Mouse (Mus musculus): Measurements from ENCODE around the gene Fgfr2. TPM values are rescaled to one million over a fixed set of nuclear protein-coding genes. Genes with fewer than 3 reads are reported as not detected.

The Fgfr2 gene
- polyA plus RNA-seq, 1 experiment from 2014 or later: 11.2 TPM

DNA sequence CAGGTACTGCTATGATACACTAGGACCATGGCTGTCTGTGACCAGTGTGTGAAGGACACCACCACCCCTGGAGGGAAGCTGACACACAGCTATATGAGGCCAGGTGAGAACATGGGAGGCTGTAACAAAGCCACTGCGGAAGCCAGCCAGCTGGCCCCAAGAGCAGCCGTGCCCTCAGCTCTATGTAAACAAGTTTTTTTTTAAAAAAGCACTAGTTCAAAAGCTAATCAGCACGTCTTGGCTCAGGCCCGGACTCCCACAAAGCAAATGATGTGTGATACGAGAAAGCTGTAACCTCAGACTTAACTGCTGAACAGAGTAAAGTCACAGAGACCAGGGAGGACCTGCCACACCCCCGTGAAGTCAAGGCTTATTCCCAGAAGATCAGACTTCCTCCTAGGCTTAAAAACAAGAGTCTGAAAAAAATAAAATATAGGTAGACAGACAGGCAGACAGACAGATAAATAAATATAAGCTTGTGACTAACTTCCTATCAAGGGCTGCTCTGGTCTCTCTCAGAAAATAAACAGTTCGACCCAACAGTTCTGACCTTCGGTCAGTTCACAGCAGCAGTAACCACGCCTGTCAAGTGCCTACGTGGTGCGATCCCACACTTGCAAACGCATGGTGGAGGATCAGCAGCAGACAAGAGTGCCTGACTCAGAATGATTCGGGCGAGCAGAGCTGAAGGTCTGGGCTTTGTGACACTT is 836.4 kb downstream of the Fgfr2 start:
- peak; percentile 90 for ATAC-seq
- WGBS (ENCODE audit: insufficient replicate concordance): 23% methylated on average over 14 of the region's 14 CpGs
- peak overlapping the region; percentile 80 for H3K27ac ChIP-seq (ENCODE audit: low read depth)

DNA sequence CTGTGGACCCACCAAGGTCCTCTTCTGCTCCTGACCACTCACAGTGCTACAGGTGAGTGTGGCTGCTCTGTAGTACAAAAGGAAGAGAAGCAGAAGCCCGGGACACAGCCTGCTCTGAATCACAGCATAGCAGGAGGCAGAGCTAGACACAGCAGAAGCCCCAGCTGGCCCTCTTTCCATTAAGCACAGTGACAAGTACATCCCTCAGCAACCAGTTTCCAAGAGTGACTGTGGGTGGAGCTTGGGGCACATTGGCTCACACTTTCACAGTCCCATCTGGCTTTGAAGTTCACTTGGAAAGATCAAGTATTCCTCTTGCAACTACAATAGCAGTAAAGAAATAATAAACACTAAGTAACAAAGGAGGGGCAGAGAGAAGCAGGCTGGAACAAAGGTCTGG is 838.4 kb downstream of the Fgfr2 start:
- Histone ChIP-seq H3K9ac (replicated peaks) (no peak overlapping the region), H3K27me3 (ENCODE audit: insufficient read depth, low read length) (no peaks in the 10 kb centered on the region), H3K36me3 (replicated peaks; ENCODE audit: insufficient read depth, low read length) (no peaks in the 10 kb centered on the region; the same call in 1 of the 2 replicates), H3K9me3 (ENCODE audit: low read length) (no peaks in the 10 kb centered on the region), H3K4me3 (ENCODE audit: low read depth, low read length) (no peak overlapping the region), H3K4me1 (ENCODE audit: insufficient read depth) (peaks cover 39% of the 10 kb centered on the region), H3K4me2 (ENCODE audit: low read depth, low read length) (no peak overlapping the region), H3K27ac (ENCODE audit: low read depth) (no peak overlapping the region)
- WGBS (ENCODE audit: insufficient replicate concordance): 28% methylated on average over 1 of the region's 1 CpGs
- TF ChIP-seq CTCF (IDR thresholded peaks at IDR 0.05; ENCODE audit: low read depth): no peak
- TF ChIP-seq EP300 (IDR thresholded peaks at IDR 0.05; ENCODE audit: low read depth): no peak
- DNase-seq: no peak
- ATAC-seq: no peak

More for the DNA sequence above, 836.4 kb downstream of the Fgfr2 start:
- Histone ChIP-seq H3K36me3 (replicated peaks; ENCODE audit: insufficient read depth, low read length) (no peaks in the 10 kb centered on the region; the same call in 1 of the 2 replicates), H3K9me3 (ENCODE audit: low read length) (no peaks in the 10 kb centered on the region), H3K4me2 (ENCODE audit: low read depth, low read length) (peak overlapping the region; percentile 13), H3K4me3 (ENCODE audit: low read depth, low read length) (no peak overlapping the region), H3K27me3 (ENCODE audit: insufficient read depth, low read length) (no peaks in the 10 kb centered on the region), H3K4me1 (ENCODE audit: insufficient read depth) (peaks cover 41% of the 10 kb centered on the region), H3K9ac (replicated peaks) (no peak overlapping the region)
- DNase-seq: peak; percentile 45
- TF ChIP-seq EP300 (IDR thresholded peaks at IDR 0.05; ENCODE audit: low read depth): no peak
- no peak for TF ChIP-seq CTCF (IDR thresholded peaks at IDR 0.05; ENCODE audit: low read depth)

DNA sequence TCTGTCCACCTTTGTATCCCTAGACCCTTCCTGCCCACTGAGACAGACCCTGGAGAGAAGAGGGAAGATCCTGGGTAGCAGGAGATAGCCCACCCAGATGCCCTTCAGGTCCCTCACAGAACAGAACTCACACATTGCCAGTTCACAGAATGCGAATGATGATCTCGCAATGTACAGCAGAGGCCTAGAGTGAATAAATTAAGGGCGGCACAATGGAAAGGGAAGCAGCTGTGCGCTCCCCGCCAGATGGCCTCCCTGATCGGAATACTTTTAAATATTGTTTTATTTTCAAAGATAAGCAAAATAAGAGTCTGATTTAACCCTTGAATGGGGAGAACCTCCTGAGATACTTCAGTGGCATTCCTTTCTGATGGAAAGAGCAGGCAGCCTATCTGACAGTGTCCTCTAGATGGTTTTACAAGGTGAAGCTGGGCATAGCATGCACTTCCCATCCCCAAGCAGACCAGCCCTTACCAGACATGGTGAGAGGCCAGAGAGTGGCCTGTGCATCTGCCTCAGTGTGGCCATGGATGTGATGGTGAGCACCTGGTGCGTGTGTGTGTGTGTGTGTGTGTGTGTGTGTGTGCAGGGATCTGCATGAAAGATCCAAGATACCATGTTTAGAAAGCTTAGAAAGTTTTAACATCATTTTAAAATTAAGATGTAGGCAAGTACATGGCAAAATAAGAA is 839.0 kb downstream of the Fgfr2 start:
- Histone ChIP-seq H3K4me1 (ENCODE audit: insufficient read depth) (peaks cover 39% of the 10 kb centered on the region), H3K9me3 (ENCODE audit: low read length) (no peaks in the 10 kb centered on the region), H3K4me3 (ENCODE audit: low read depth, low read length) (no peak overlapping the region), H3K27me3 (ENCODE audit: insufficient read depth, low read length) (no peaks in the 10 kb centered on the region), H3K36me3 (replicated peaks; ENCODE audit: insufficient read depth, low read length) (no peaks in the 10 kb centered on the region; the same call in 1 of the 2 replicates), H3K9ac (replicated peaks) (no peak overlapping the region), H3K27ac (ENCODE audit: low read depth) (no peak overlapping the region), H3K4me2 (ENCODE audit: low read depth, low read length) (no peak overlapping the region)
- 55% methylated on average over 7 of the region's 7 CpGs for WGBS (ENCODE audit: insufficient replicate concordance)
- ATAC-seq (no peak), DNase-seq (no peak)
- TF ChIP-seq EP300 (IDR thresholded peaks at IDR 0.05; ENCODE audit: low read depth) (no peak), CTCF (IDR thresholded peaks at IDR 0.05; ENCODE audit: low read depth) (no peak)

DNA sequence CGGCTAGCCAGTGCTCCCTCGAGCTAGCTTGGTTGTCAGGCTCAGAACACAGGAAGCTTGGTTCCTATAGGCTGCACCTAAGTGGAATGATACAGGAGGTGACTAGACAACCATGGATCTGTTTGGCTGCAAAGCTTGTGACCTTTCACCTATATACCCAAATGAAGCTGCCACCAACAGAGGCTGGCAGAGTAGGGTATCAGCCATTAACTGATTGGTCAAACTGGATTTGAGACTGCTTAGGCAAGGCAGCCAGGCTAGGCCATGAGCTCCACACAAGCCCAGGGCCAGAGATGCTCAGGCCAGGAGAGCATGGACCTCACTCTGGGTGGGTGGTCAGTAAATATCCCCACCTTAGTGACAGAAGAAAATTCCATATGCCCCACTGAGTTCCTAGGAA is 840.6 kb downstream of the Fgfr2 start:
- 61% methylated on average over 2 of the region's 2 CpGs for WGBS (ENCODE audit: insufficient replicate concordance)

DNA sequence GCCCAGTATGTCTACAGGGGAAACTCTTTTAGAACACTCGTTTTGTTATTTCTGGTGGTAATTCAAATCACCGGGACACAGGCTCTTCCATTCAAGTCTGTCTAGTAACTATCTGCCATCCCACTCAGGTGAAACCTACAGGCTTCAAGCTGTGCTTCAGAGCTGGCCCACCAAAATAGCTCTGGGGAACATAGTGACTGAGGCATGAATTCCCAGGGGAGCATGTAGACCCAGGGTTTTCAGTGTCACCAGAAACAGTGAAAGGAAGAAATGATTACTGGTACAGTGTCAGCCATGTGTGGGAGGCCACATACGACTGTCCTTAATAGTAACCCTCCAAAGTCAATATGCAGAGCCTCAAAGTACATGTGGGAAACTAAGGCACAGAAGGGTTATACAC is 841.0 kb downstream of the Fgfr2 start:
- H3K4me2 ChIP-seq (ENCODE audit: low read depth, low read length): no peak overlapping the region
- peaks cover 27% of the 10 kb centered on the region for H3K4me1 ChIP-seq (ENCODE audit: insufficient read depth)
- ATAC-seq: no peak
- no peak overlapping the region for H3K27ac ChIP-seq (ENCODE audit: low read depth)
- no peak overlapping the region for H3K4me3 ChIP-seq (ENCODE audit: low read depth, low read length)
- H3K27me3 ChIP-seq (ENCODE audit: insufficient read depth, low read length): no peaks in the 10 kb centered on the region
- H3K9me3 ChIP-seq (ENCODE audit: low read length): no peaks in the 10 kb centered on the region
- no peak for DNase-seq
- WGBS (ENCODE audit: insufficient replicate concordance): 72% methylated on average over 3 of the region's 3 CpGs
- TF ChIP-seq EP300 (IDR thresholded peaks at IDR 0.05; ENCODE audit: low read depth) (no peak), CTCF (IDR thresholded peaks at IDR 0.05; ENCODE audit: low read depth) (no peak)
- no peak overlapping the region for H3K9ac ChIP-seq (replicated peaks)
- H3K36me3 ChIP-seq (replicated peaks; ENCODE audit: insufficient read depth, low read length): 0 out of 2 replicates have a peak, but pooled peaks cover 2% of the 10 kb centered on the region

More for the DNA sequence above, 840.6 kb downstream of the Fgfr2 start:
- H3K4me2 ChIP-seq (ENCODE audit: low read depth, low read length): no peak overlapping the region
- no peak overlapping the region for H3K27ac ChIP-seq (ENCODE audit: low read depth)
- H3K4me3 ChIP-seq (ENCODE audit: low read depth, low read length): no peak overlapping the region
- peaks cover 31% of the 10 kb centered on the region for H3K4me1 ChIP-seq (ENCODE audit: insufficient read depth)
- no peak for TF ChIP-seq CTCF (IDR thresholded peaks at IDR 0.05; ENCODE audit: low read depth)
- no peak for TF ChIP-seq EP300 (IDR thresholded peaks at IDR 0.05; ENCODE audit: low read depth)
- H3K36me3 ChIP-seq (replicated peaks; ENCODE audit: insufficient read depth, low read length): peaks cover 2% of the 10 kb centered on the region; the same call in 1 of the 2 replicates
- ATAC-seq (peak; percentile 18; the same call in 1 of the 2 replicates), DNase-seq (no peak)
- no peak overlapping the region for H3K9ac ChIP-seq (replicated peaks)
- H3K9me3 ChIP-seq (ENCODE audit: low read length): no peaks in the 10 kb centered on the region
- no peaks in the 10 kb centered on the region for H3K27me3 ChIP-seq (ENCODE audit: insufficient read depth, low read length)

DNA sequence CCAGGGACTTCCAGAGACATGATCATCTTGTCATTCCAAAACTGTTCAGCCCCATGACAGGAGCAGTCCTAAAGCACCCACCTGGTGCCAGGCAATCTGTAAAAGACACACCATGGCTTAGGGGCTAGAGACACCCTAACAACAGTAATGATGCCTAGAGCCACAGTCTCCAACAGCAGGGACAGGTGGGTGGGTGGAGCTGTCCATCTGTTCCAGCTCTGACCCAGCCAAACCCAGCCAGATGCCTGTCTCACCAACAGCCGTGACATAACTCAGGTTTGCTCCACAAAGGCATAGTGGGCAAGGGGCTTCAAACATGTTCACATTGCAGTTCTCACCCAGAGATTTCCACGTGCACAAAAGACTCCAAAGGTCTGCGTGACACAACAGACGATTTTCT is 841.4 kb downstream of the Fgfr2 start:
- Histone ChIP-seq H3K36me3 (replicated peaks; ENCODE audit: insufficient read depth, low read length) (0 out of 2 replicates have a peak, but pooled peaks cover 2% of the 10 kb centered on the region), H3K4me1 (ENCODE audit: insufficient read depth) (peaks cover 25% of the 10 kb centered on the region), H3K4me2 (ENCODE audit: low read depth, low read length) (no peak overlapping the region), H3K27ac (ENCODE audit: low read depth) (no peak overlapping the region), H3K9me3 (ENCODE audit: low read length) (no peaks in the 10 kb centered on the region), H3K27me3 (ENCODE audit: insufficient read depth, low read length) (no peaks in the 10 kb centered on the region), H3K4me3 (ENCODE audit: low read depth, low read length) (no peak overlapping the region), H3K9ac (replicated peaks) (no peak overlapping the region)
- WGBS (ENCODE audit: insufficient replicate concordance): 80% methylated on average over 4 of the region's 4 CpGs
- DNase-seq: no peak
- ATAC-seq: no peak
- TF ChIP-seq EP300 (IDR thresholded peaks at IDR 0.05; ENCODE audit: low read depth) (no peak), CTCF (IDR thresholded peaks at IDR 0.05; ENCODE audit: low read depth) (no peak)

Measured in liver, postnatal 0 days (tissue).